Mouse (Mus musculus): ENCODE measurements around the gene Cd300lf. TPM values are rescaled to one million over a fixed set of nuclear protein-coding genes. Genes with fewer than 3 reads are reported as not detected.

The Cd300lf gene
- 0.43 and 0.98 TPM in 2 replicates for polyA plus RNA-seq (2012; rRNA removed)

GRCm38 (mm10) chr11:115133800-115134199 is at the start of gene Cd300lf:
Gene Cd300lf, minus strand, starts transcription at chr11:115133992.

GRCm38 (mm10) chr11:115162832-115163480 is 29.2 kb upstream of the Cd300lf start, which contains the start of gene Slc9a3r1:
Gene Slc9a3r1, plus strand, starts transcription at chr11:115163341.

DNA sequence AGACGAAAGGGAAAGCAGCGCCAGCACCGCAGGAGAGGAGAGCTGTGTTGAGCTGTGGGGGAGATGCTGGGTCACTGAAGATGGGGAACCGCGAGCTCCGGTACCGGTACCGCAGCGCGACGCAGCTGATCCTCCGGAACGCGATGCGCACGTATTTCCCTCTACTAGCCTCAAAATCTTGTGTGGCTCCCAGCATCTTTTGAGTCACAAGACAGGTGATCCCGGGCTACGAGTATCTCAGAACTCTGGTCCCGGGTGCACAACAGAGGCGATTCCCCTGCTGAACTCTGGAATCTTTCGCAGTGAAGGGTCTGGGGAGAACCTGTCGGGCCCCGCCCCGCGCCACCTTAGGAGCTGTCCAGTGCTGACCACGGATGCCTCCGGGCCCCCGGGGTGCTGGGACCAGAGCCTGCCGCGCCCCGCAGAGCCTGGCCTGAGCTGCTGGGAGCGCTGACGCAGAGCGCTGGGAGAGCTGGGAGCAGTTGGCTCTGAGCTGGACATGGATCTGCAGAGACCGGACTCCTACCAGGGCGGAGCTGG is 42.4 kb downstream of the Cd300lf start, which contains the start of gene Rab37:
TSS of gene Rab37 (plus strand) at position 70 of the 540 bp plus-strand sequence.

Other genes with a start within 250 kb of the Cd300lf start
- gene Cd300a, start 244.0 kb downstream of the Cd300lf start, polyA plus RNA-seq (2012; rRNA removed): 0.64 and 0.79 TPM in 2 replicates
- 0.18 and 0.23 TPM in 2 replicates for gene Cd300lb, start 199.6 kb downstream of the Cd300lf start, polyA plus RNA-seq (2012; rRNA removed)
- gene Cd300c, start 164.8 kb downstream of the Cd300lf start, polyA plus RNA-seq (2012; rRNA removed): 0.09 TPM in 1 of 2 replicates, not detected in the other
- 0.10 and 0.11 TPM in 2 replicates for gene Cd300ld, start 144.1 kb downstream of the Cd300lf start, polyA plus RNA-seq (2012; rRNA removed)
- gene Cd300c2, start 132.1 kb downstream of the Cd300lf start, polyA plus RNA-seq (2012; rRNA removed): 0.91 and 1.1 TPM in 2 replicates
- gene Cd300ld2, start 117.8 kb downstream of the Cd300lf start, polyA plus RNA-seq (2012; rRNA removed): 0.11 TPM in 1 of 2 replicates, not detected in the other
- 0.11 and 0.38 TPM in 2 replicates for gene Cd300ld4, start 107.0 kb downstream of the Cd300lf start, polyA plus RNA-seq (2012; rRNA removed)
- 0.24 TPM in 1 of 2 replicates, not detected in the other for gene Cd300ld5, start 96.2 kb downstream of the Cd300lf start, polyA plus RNA-seq (2012; rRNA removed)
- gene Cd300ld3, start 85.6 kb downstream of the Cd300lf start, polyA plus RNA-seq (2012; rRNA removed): 0.24 and 0.53 TPM in 2 replicates
- 0.05 TPM in 1 of 2 replicates, not detected in the other for gene Cd300e, start 71.8 kb downstream of the Cd300lf start, polyA plus RNA-seq (2012; rRNA removed)
- gene Rab37, start 42.6 kb downstream of the Cd300lf start, polyA plus RNA-seq (2012; rRNA removed): 0.90 and 1.1 TPM in 2 replicates
- gene Slc9a3r1, start 29.3 kb upstream of the Cd300lf start, polyA plus RNA-seq (2012; rRNA removed): 37.2 and 38.4 TPM in 2 replicates
- gene Tmem104, start 53.5 kb upstream of the Cd300lf start, polyA plus RNA-seq (2012; rRNA removed): 5.6 and 6.9 TPM in 2 replicates
- 22.3 and 23.1 TPM in 2 replicates for gene Nat9, start 53.9 kb upstream of the Cd300lf start, polyA plus RNA-seq (2012; rRNA removed)
- 0.96 and 1.0 TPM in 2 replicates for gene Grin2c, start 133.3 kb upstream of the Cd300lf start, polyA plus RNA-seq (2012; rRNA removed)
- gene Fdxr, start 143.1 kb upstream of the Cd300lf start, polyA plus RNA-seq (2012; rRNA removed): 26.5 and 29.2 TPM in 2 replicates
- 1.8 and 2.4 TPM in 2 replicates for gene Fads6, start 163.7 kb upstream of the Cd300lf start, polyA plus RNA-seq (2012; rRNA removed)
- gene Otop2, start 173.2 kb upstream of the Cd300lf start, polyA plus RNA-seq (2012; rRNA removed): 0.10 TPM in 2 replicates
- gene Ush1g, start 188.0 kb upstream of the Cd300lf start, polyA plus RNA-seq (2012; rRNA removed): 0.05 TPM in 2 replicates
- gene Otop3, start 200.7 kb upstream of the Cd300lf start, polyA plus RNA-seq (2012; rRNA removed): 0.36 and 0.41 TPM in 2 replicates
- 45.1 and 49.4 TPM in 2 replicates for gene Hid1, start 233.8 kb upstream of the Cd300lf start, polyA plus RNA-seq (2012; rRNA removed)
- gene Cdr2l, start 247.9 kb upstream of the Cd300lf start, polyA plus RNA-seq (2012; rRNA removed): 34.8 and 35.1 TPM in 2 replicates